Mouse (Mus musculus) c-Kit-positive CD71-positive TER-119-positive erythroid progenitor cells, embryonic 14.5 days (primary cell): Measurements from ENCODE around the gene Pth2.

Source experiments
- DNase-seq: peaks from one replicate; pipeline ENCODE4 v3.0.0-alpha.2; 2013; ENCODE audit warnings: low spot score

Gene Pth2

GRCm38 (mm10) chr7:45198961-45199360 is 18.2 kb downstream of the Pth2 start:
- DNase-seq = no peak

DNA sequence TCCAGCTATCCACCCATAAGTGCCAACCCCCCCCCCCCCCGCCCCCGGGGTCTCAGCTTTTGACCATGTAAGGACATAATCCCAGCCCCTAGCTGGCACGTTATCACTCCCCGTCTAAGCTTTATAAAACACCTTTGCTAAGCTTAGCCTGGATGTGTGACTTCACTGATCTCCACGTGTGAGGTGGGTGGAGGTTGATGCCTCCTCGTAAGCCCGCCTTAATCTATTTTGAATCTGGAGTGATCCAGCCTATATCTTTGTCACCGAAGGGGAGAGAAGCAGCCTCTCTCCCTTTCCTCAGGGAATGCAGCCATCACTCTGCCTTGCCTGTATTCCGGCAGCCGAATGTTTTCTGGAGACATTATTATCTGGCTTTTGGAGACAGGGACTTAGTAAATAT is 21.9 kb downstream of the Pth2 start:
- DNase-seq = no peak

DNA sequence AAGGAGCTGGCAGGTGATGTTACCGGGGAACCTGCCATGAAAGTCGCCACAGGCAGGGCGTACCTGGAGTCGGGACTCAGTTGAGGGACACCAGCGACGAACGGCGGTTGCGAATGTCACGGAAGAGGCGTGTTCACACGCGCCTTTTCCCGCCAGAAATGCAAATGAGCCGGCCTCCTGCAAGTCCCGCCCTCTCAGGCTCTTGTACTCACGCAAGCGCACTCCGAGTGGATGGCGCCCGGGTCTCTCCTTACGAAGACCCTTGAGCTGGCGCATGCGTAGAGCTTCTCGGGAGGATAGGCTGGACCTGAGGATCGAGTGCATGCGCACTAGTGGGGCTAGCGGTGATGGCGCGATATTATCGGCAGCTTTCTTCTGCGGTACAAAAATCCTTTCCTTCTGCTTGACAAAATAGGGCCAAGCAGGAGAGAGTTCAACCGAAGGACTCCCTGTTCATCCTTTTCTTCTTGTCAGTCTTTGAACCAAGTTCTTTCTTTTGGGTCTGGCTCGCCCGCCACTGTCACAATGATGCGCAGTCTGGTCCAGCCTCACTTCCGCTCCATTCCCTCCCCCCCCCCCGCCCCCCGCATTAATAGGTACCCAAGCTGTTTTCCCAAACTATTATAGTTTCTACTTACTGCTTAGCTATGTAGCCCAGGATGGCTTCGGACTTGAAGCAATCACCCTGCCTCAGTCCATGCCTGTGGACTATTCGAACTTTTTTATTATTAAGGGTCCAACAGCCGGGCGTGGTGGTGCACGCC is 23.8 kb downstream of the Pth2 start, which contains the start of gene Ccdc155:
TSS of gene Ccdc155 (minus strand) at position 513 of the 764 bp plus-strand sequence.
- DNase-seq = peak; percentile 88

GRCm38 (mm10) chr7:45208260-45208659 is 27.5 kb downstream of the Pth2 start:
- DNase-seq = no peak

DNA sequence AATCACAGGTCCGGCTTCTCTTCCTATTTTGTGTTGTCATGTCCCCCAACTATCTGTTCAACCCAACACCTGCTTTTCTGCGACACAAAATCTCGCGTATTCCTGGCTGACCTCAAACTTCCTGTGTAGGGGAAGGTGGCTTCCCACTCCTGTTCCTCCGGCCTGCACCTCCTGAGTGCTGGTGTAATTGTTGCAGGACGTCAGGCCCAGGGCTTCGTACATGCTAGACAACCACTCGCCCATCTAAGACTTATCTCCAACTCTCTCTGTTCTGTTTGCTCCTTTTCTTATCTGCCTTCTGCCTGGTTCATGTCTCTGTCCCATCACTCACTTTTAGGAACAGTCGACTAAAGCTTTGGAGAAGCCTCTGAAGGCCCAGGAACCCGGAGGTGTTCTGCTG is 30.3 kb downstream of the Pth2 start:
- DNase-seq = no peak

DNA sequence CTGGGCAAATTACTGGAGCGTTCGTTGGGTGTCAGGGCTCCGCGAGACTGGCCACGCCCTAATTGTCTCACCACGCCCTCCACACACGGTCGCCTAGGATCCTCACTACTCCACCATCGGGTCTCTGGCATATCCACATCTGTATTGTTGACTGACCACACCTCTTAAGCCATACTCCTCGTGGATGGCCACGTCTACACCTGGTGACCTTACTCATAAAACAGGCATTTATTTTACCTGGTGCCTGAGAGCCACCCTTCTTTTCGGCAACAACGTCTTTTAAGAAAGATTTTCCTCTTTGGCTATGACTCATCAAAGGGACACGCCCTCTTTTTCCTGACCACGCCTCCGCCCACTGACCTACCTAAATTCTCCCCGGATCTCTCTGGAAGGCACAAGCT is 31.1 kb downstream of the Pth2 start, which contains the start of gene Dkkl1:
TSS of gene Dkkl1 (minus strand) at position 297 of the 401 bp plus-strand sequence.
- peak; percentile 73 for DNase-seq

- DNase-seq = no peak
Measured at GRCm38 (mm10) chr7:45212356-45212755, 31.6 kb downstream of the Pth2 start.

GRCm38 (mm10) chr7:45213708-45214107 is 32.9 kb downstream of the Pth2 start:
- DNase-seq = no peak

- no peak for DNase-seq
Measured at GRCm38 (mm10) chr7:45215673-45216441, 35.1 kb downstream of the Pth2 start, which contains the start of gene Tead2. Gene Tead2, plus strand, starts transcription at chr7:45215753.

DNA sequence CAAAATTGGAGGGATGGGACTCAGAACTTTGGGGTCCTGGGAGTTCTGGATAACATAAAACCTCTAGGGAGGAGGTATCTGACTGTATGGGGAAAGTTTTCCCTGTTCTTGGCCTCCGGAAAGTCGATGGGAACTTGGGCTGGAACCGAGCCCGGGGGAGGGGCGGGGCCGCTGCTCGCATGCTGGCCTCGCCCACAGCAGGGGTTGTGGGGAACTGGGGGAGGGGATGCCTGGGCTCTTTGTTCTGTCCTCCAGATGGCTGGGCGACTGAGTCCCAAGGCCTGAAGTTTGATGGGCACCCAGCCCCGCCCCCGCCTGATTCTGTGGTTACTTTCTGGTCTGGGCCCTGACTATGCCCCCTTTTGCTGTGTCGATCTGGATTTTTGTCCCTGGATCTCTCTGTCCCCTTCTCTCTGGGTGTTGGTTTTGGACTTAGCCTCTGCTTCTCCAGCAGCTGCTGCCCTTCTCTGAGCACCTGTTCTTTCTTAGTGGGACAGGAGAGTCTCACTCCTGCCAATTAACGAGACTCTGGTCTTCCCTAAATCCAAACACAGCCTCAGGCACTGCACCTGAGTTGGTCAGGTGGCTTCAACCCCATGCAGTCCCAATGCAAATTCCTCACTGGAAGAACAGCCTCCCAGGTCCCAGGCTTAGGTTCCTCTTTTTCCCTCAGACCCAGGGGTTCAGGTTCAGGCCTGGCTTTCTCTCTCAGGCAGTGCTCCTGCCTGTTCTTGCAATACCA is 35.8 kb downstream of the Pth2 start:
- DNase-seq = no peak

DNA sequence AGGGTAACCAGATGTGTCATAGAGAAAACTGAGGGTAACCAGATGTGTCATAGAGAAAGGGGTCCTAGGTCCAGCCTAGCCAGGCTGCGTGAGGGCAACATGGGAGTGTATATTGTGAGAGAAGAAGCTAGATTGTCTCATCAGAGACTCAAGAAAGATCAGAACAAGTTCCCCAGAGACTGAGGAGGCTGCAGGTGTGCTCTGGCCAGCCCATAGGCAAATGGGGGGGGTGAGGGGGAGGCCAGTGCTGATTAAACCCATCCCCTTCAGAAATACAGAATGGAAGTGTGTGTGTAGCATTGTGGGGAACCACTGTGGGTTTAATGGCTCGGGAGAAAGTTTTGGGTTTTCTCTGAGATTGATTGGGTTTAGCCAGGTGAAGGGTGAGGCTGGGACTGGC is 40.9 kb downstream of the Pth2 start:
- DNase-seq = no peak

DNA sequence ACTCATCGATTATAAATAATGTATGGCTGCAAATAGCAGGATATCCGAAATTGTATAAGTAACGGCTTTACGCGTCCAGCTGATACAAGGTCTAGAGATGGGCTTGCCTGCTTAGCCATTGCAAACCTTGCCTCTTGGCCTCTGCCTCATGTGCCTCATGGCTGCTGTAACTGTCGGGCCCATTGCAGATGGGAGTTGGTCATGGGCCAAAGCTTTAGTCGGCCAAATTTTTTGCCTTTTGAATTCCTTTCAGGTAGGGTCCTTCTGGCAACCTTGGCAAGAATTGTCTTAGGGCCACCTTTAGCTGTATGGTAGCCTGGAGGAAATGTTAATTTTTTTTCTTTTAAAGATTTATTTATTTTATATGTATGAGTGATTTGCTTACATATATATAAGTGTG is 44.0 kb downstream of the Pth2 start:
- no peak for DNase-seq

GRCm38 (mm10) chr7:45226421-45226820 is 45.6 kb downstream of the Pth2 start:
- DNase-seq = no peak

- no peak for DNase-seq
Measured at GRCm38 (mm10) chr7:45228548-45228947, 47.8 kb downstream of the Pth2 start.

- DNase-seq = no peak
Measured at GRCm38 (mm10) chr7:45229046-45229445, 48.3 kb downstream of the Pth2 start.

DNA sequence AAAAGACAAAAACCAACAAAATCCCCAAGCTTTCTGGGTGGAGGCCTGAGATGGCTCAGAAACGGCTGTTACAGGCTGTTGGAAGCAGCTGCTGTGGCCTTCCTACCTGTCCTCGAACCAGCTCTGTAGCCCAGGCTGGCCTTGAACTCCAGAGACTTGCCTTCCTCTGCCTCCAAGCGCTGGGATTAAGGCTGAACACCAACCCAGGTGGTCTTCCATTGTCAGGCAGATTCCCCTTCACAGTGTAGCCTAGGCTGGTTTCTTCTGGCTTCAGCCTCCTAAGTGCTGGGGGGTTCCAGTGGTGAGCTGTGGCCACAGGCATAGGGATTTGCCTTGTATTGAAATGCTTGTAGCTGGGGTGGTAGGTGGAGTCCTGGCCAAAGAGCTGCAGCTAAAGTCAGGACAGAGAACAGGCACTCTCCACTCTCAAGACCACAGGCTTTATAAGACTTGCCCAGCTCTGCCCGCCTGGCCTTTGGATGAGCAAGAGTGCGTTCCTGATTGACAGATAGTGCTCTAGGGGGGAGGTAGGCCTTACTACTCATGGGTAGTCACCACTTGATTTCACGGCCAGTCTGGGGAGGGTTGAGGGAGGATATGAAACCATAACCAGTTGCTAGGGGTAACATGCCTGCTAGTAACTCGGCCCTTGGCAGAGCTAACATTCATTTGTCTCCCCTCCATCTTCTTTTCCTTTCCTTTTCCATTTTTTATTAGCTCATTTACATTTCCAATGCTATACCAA is 48.8 kb downstream of the Pth2 start:
- DNase-seq = no peak

DNA sequence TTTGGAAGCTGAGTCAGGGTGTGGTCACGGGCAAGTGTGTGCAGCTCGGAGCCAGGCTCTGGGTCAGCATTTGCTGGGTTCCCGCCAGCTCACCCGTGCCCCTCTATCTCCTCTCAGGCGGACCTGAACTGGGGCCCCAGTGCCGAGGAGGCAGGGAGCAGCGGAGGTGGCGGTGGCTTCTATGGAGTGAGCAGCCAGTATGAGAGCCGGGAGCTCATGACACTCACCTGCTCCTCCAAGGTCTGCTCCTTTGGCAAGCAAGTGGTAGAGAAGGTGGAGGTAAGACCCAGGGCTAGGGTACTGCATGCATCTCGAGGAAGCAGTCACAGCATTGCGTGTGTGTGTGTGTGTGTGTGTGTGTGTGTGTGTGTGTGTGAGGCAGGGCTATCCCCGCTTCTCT is 50.4 kb downstream of the Pth2 start:
- no peak for DNase-seq
